Mouse (Mus musculus) C2C12 (cell line): Measurements from ENCODE around the gene Eif3l.

Source experiments
- CEBPB ChIP-seq: IDR thresholded peaks from one replicate; pipeline ENCODE4 v1.6.1; 2011; ENCODE audit warnings: low read depth, mild to moderate bottlenecking, control low read depth, moderate library complexity
- CTCF ChIP-seq: IDR thresholded peaks from one replicate; pipeline ENCODE4 v1.5.1; 2011; ENCODE audit not compliant: control insufficient read depth, insufficient read depth, insufficient read length
- FOSL1 ChIP-seq: IDR thresholded peaks from one replicate; pipeline ENCODE4 v1.8.0; 2011; ENCODE audit warnings: mild to moderate bottlenecking, low read length; ENCODE audit not compliant: poor library complexity, insufficient read depth, severe bottlenecking
- MAX ChIP-seq: IDR thresholded peaks from one replicate; pipeline ENCODE4 v1.6.1; 2011; ENCODE audit warnings: mild to moderate bottlenecking, control low read depth
- MYOD1 ChIP-seq: IDR thresholded peaks from one replicate; pipeline ENCODE4 v1.6.1; 2011; ENCODE audit warnings: low read depth; ENCODE audit not compliant: control insufficient read depth, insufficient read length
- MYOG ChIP-seq: IDR thresholded peaks from one replicate; pipeline ENCODE4 v1.6.1; 2011; ENCODE audit not compliant: control insufficient read depth, insufficient read length; ENCODE audit errors: extremely low read depth
- USF1 ChIP-seq: IDR thresholded peaks from one replicate; pipeline ENCODE4 v1.6.1; 2011; ENCODE audit warnings: low read depth, mild to moderate bottlenecking, control low read depth, moderate library complexity

- TF ChIP-seq CTCF (no peak), USF1 (no peak), MAX (no peak), MYOG (no peak), CEBPB (no peak), MYOD1 (no peak), FOSL1 (no peak)
Observed at GRCm38 (mm10) chr15:79134496-79135270, 59.7 kb downstream of the Eif3l start.
